Mouse (Mus musculus) cerebellum, adult 2 months (tissue): ENCODE results near the gene Sirt6. TPM values are rescaled to one million over a fixed set of nuclear protein-coding genes. Genes with fewer than 3 reads are reported as not detected.
A peak's percentile ranks its signal among the peaks of the same experiment; 100 is the strongest.

Source experiments
- DNase-seq, 2 experiments: peaks; one replicate each; pipeline ENCODE4 v3.0.0; 2021
- H3K27ac ChIP-seq: fragments of 200-500 bp; 2 replicates; pipeline ENCODE4 v1.5.1; 2012; ENCODE audit warnings: low read length, control low read depth, inconsistent platforms; ENCODE audit not compliant: insufficient read depth
- H3K27me3 ChIP-seq: fragments of 200-500 bp; 2 replicates; pipeline ENCODE4 v1.6.1; 2012; ENCODE audit warnings: inconsistent platforms, mild to moderate bottlenecking, low read length, moderate library complexity; ENCODE audit not compliant: control insufficient read depth, insufficient read depth
- H3K4me1 ChIP-seq: fragments of 200-500 bp; 2 replicates; pipeline ENCODE4 v1.6.1; 2011; ENCODE audit warnings: low read length; ENCODE audit not compliant: control insufficient read depth, insufficient read depth
- H3K4me3 ChIP-seq: fragments of 200-500 bp; replicated peaks from 2 replicates; pipeline ENCODE3; 2011; ENCODE audit warnings: mild to moderate bottlenecking, low read depth, low read length, control low read depth; ENCODE audit not compliant: insufficient read depth
- CTCF ChIP-seq: fragments of 200-500 bp; IDR thresholded peaks from 2 replicates; pipeline ENCODE4 v1.5.1; 2011; ENCODE audit warnings: low read depth, mild to moderate bottlenecking, control low read depth, low read length, moderate library complexity, borderline replicate concordance; ENCODE audit not compliant: insufficient read depth
- POLR2A ChIP-seq: fragments of 200-500 bp; IDR thresholded peaks from 2 replicates; pipeline ENCODE4 v1.6.1; 2011; ENCODE audit warnings: low read length, control low read depth, borderline replicate concordance; ENCODE audit not compliant: insufficient read depth
- WGBS: fragments of 180-500 bp; shearing (Covaris S2); methylation state at CpG from one replicate; pipeline ENCODE4 v1.1.7; 2018; 5-methylcytosine and 5-hydroxymethylcytosine counted together
- polyA plus RNA-seq: library from polyadenylated mRNA; depleted of rRNA; stranded (reverse); fragments of >200 nt; gene quantifications from 2 replicates; pipeline ENCODE4 v1.2.3, GENCODE M21; 2012

The Sirt6 gene
- polyA plus RNA-seq, 1 experiment = 35.4 TPM

- H3K27ac ChIP-seq = no peak overlapping the region
- TF ChIP-seq POLR2A = no peak
- no peak for TF ChIP-seq CTCF
- H3K4me3 ChIP-seq = no peak overlapping the region
- DNase-seq = peak in 1 of 2 experiments; percentile 33
- no peaks in the 10 kb centered on the region for H3K27me3 ChIP-seq
- 24% methylated on average over 12 of the region's 12 CpGs for WGBS
- H3K4me1 ChIP-seq = peaks cover 43% of the 10 kb centered on the region
Measured at GRCm38 (mm10) chr10:81597137-81597950, 30.3 kb downstream of the Sirt6 start.

GRCm38 (mm10) chr10:81596611-81597010 is 31.0 kb downstream of the Sirt6 start:
- H3K27ac ChIP-seq = no peak overlapping the region
- WGBS = 76% methylated on average over 10 of the region's 10 CpGs
- no peaks in the 10 kb centered on the region for H3K27me3 ChIP-seq
- H3K4me1 ChIP-seq = peaks cover 47% of the 10 kb centered on the region
- no peak overlapping the region for H3K4me3 ChIP-seq
- TF ChIP-seq CTCF = no peak
- no peak for TF ChIP-seq POLR2A
- DNase-seq = peak in 1 of 2 experiments; percentile 11

- Histone ChIP-seq H3K27me3 (no peaks in the 10 kb centered on the region), H3K4me3 (no peak overlapping the region), H3K27ac (no peak overlapping the region), H3K4me1 (peaks cover 41% of the 10 kb centered on the region)
- DNase-seq = no peak
- TF ChIP-seq POLR2A (no peak), CTCF (no peak)
- 47% methylated on average over 5 of the region's 5 CpGs for WGBS
Measured at GRCm38 (mm10) chr10:81595599-81595998, 32.0 kb downstream of the Sirt6 start.

GRCm38 (mm10) chr10:81593935-81594334 is 33.7 kb downstream of the Sirt6 start:
- DNase-seq = peak; percentile 73 to 79
- H3K4me3 ChIP-seq = peak overlapping the region; percentile 26
- no peaks in the 10 kb centered on the region for H3K27me3 ChIP-seq
- WGBS = 9% methylated on average over 18 of the region's 18 CpGs
- 0 out of 2 replicates have a peak overlapping the region, but pooled peaks have one; percentile 5 for H3K27ac ChIP-seq
- peaks cover 41% of the 10 kb centered on the region for H3K4me1 ChIP-seq
- no peak; the same call in 1 of the 2 replicates for TF ChIP-seq POLR2A
- TF ChIP-seq CTCF = no peak

GRCm38 (mm10) chr10:81593223-81593622 is 34.4 kb downstream of the Sirt6 start:
- Histone ChIP-seq H3K27ac (0 out of 2 replicates have a peak overlapping the region, but pooled peaks have one; percentile 3), H3K4me3 (no peak overlapping the region), H3K4me1 (peaks cover 41% of the 10 kb centered on the region), H3K27me3 (no peaks in the 10 kb centered on the region)
- peak in 1 of 2 experiments; percentile 39 for DNase-seq
- WGBS = 41% methylated on average over 4 of the region's 4 CpGs
- TF ChIP-seq CTCF = no peak
- TF ChIP-seq POLR2A = no peak

GRCm38 (mm10) chr10:81592631-81593030 is 35.0 kb downstream of the Sirt6 start:
- peak; percentile 25 to 28 for DNase-seq
- Histone ChIP-seq H3K27ac (no peak overlapping the region), H3K4me1 (peaks cover 38% of the 10 kb centered on the region), H3K4me3 (no peak overlapping the region), H3K27me3 (no peaks in the 10 kb centered on the region)
- WGBS = 71% methylated on average over 7 of the region's 7 CpGs
- TF ChIP-seq CTCF (no peak), POLR2A (no peak)

- Histone ChIP-seq H3K4me3 (no peak overlapping the region), H3K27ac (no peak overlapping the region), H3K4me1 (peaks cover 31% of the 10 kb centered on the region), H3K27me3 (no peaks in the 10 kb centered on the region)
- peak; percentile 45 to 60 for DNase-seq
- WGBS = 16% methylated on average over 9 of the region's 9 CpGs
- TF ChIP-seq POLR2A (no peak), CTCF (no peak)
Measured at GRCm38 (mm10) chr10:81591846-81592245, 35.8 kb downstream of the Sirt6 start.

GRCm38 (mm10) chr10:81588739-81589138 is 38.9 kb downstream of the Sirt6 start:
- DNase-seq = peak in 1 of 2 experiments; percentile 14
- TF ChIP-seq CTCF (no peak), POLR2A (no peak)
- no peak overlapping the region for H3K4me3 ChIP-seq
- peaks cover 22% of the 10 kb centered on the region for H3K4me1 ChIP-seq
- 72% methylated on average over 7 of the region's 7 CpGs for WGBS
- no peaks in the 10 kb centered on the region for H3K27me3 ChIP-seq
- no peak overlapping the region for H3K27ac ChIP-seq
